Mouse (Mus musculus): Measurements from ENCODE around the gene 4930455H04Rik. TPM values are rescaled to one million over a fixed set of nuclear protein-coding genes. Genes with fewer than 3 reads are reported as not detected.

Gene 4930455H04Rik
- polyA plus RNA-seq, 1 experiment from 2014 or later: not detected

GRCm38 (mm10) chr3:117007340-117007739 lies 39.3 kb downstream of the 4930455H04Rik start:
- ATAC-seq: peak; percentile 33
- H3K9me3 ChIP-seq (replicated peaks): no peaks in the 10 kb centered on the region
- no peak overlapping the region for H3K27ac ChIP-seq
- 52% methylated on average over 6 of the region's 6 CpGs for WGBS
- H3K4me1 ChIP-seq: peaks cover 1% of the 10 kb centered on the region
- H3K4me2 ChIP-seq: no peak overlapping the region
- no peak overlapping the region for H3K9ac ChIP-seq
- no peaks in the 10 kb centered on the region for H3K27me3 ChIP-seq
- H3K36me3 ChIP-seq (ENCODE audit: poor library complexity, severe bottlenecking): no peaks in the 10 kb centered on the region
- H3K4me3 ChIP-seq: no peak overlapping the region

GRCm38 (mm10) chr3:117010182-117010581 lies 42.1 kb downstream of the 4930455H04Rik start:
- H3K9ac ChIP-seq: no peak overlapping the region
- no peak overlapping the region for H3K4me3 ChIP-seq
- H3K9me3 ChIP-seq (replicated peaks): no peaks in the 10 kb centered on the region
- no peaks in the 10 kb centered on the region for H3K36me3 ChIP-seq (ENCODE audit: poor library complexity, severe bottlenecking)
- ATAC-seq: no peak
- 86% methylated on average over 6 of the region's 6 CpGs for WGBS
- no peak overlapping the region for H3K4me2 ChIP-seq
- no peaks in the 10 kb centered on the region for H3K27me3 ChIP-seq
- no peak overlapping the region for H3K27ac ChIP-seq
- no peaks in the 10 kb centered on the region; the same call in 1 of the 2 replicates for H3K4me1 ChIP-seq

GRCm38 (mm10) chr3:117020319-117020718 lies 52.3 kb downstream of the 4930455H04Rik start:
- Histone ChIP-seq H3K4me1 (no peaks in the 10 kb centered on the region), H3K4me2 (no peak overlapping the region), H3K9ac (no peak overlapping the region), H3K36me3 (ENCODE audit: poor library complexity, severe bottlenecking) (no peaks in the 10 kb centered on the region), H3K27me3 (no peaks in the 10 kb centered on the region), H3K9me3 (replicated peaks) (0 out of 2 replicates have a peak, but pooled peaks cover 4% of the 10 kb centered on the region), H3K27ac (no peak overlapping the region), H3K4me3 (no peak overlapping the region)
- ATAC-seq: no peak
- 92% methylated on average over 3 of the region's 3 CpGs for WGBS

DNA sequence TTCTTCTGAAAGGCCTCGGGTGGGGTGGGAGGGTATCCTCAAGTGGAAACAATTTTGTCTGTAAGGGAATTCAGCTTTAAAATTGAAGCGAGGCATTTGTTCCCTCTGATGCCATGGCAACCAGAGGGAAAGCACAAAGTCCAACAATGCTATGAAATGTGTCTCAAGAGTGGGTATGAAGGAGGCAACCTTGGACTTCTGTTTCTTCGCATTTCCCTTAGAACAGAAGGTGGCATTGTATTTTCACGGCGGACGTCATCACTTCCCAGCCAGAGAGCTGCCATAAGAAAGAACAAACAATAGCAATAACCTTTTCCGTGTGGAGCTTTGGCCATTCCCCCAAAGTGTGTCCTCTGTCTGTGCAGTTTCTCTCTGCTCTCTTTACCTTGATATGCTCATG lies 53.8 kb downstream of the 4930455H04Rik start:
- Histone ChIP-seq H3K27ac (no peak overlapping the region), H3K4me3 (no peak overlapping the region), H3K4me2 (no peak overlapping the region), H3K4me1 (no peaks in the 10 kb centered on the region), H3K36me3 (ENCODE audit: poor library complexity, severe bottlenecking) (no peaks in the 10 kb centered on the region), H3K9ac (no peak overlapping the region), H3K27me3 (no peaks in the 10 kb centered on the region), H3K9me3 (replicated peaks) (0 out of 2 replicates have a peak, but pooled peaks cover 4% of the 10 kb centered on the region)
- 49% methylated on average over 7 of the region's 7 CpGs for WGBS
- no peak for ATAC-seq

DNA sequence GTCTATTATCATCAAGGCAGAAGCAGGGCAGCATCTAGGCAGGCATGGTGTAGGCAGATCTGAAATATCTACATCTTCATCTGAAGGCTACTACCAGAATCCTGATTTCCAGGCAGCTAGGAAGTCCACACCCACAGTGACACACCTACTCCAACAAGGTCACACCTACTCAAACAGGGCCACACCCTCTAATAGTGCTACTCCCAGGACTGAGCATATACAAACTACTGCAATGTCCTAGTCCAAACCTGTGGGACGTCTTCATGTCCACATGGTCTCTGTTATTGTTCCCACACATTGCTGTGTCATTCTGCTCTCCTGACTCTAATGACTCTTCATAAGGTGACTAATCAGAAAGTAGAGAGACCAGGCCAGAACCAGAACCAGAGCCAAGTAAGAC lies 56.0 kb downstream of the 4930455H04Rik start:
- no peaks in the 10 kb centered on the region for H3K36me3 ChIP-seq (ENCODE audit: poor library complexity, severe bottlenecking)
- H3K27me3 ChIP-seq: no peaks in the 10 kb centered on the region
- WGBS: 89% methylated on average over 1 of the region's 1 CpGs
- no peak overlapping the region for H3K9ac ChIP-seq
- no peak for ATAC-seq
- H3K27ac ChIP-seq: no peak overlapping the region
- no peak overlapping the region for H3K4me2 ChIP-seq
- no peaks in the 10 kb centered on the region for H3K4me1 ChIP-seq
- no peaks in the 10 kb centered on the region for H3K9me3 ChIP-seq (replicated peaks)
- no peak overlapping the region for H3K4me3 ChIP-seq

DNA sequence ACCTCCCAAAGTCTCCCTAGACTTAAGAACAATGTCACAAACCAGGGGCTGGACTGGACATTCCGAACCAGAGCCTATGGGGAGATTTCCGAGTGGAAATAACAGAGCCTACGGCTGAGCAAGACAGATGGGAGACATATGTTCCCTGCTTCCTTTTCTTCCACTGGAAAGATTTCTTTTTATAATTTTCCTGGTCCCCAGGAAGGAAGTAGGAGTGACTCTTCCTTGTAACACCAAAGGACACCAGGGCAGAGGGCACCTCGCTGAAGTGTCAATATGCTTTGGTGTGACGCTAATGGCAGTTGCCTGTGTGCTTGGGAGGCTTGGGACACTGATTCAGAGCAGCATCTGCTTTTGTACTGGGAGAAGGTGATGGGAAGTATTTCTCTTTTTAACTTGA lies 56.5 kb downstream of the 4930455H04Rik start:
- Histone ChIP-seq H3K4me2 (no peak overlapping the region), H3K27me3 (no peaks in the 10 kb centered on the region), H3K9ac (no peak overlapping the region), H3K4me3 (no peak overlapping the region), H3K9me3 (replicated peaks) (no peaks in the 10 kb centered on the region), H3K4me1 (no peaks in the 10 kb centered on the region), H3K27ac (no peak overlapping the region), H3K36me3 (ENCODE audit: poor library complexity, severe bottlenecking) (no peaks in the 10 kb centered on the region)
- WGBS: 83% methylated on average over 5 of the region's 5 CpGs
- no peak for ATAC-seq

- Histone ChIP-seq H3K4me1 (no peaks in the 10 kb centered on the region), H3K27ac (no peak overlapping the region), H3K36me3 (ENCODE audit: poor library complexity, severe bottlenecking) (no peaks in the 10 kb centered on the region), H3K9me3 (replicated peaks) (no peaks in the 10 kb centered on the region), H3K27me3 (no peaks in the 10 kb centered on the region), H3K9ac (no peak overlapping the region), H3K4me3 (no peak overlapping the region), H3K4me2 (no peak overlapping the region)
- 79% methylated on average over 3 of the region's 3 CpGs for WGBS
- ATAC-seq: no peak
Observed at GRCm38 (mm10) chr3:117025421-117025820, 57.4 kb downstream of the 4930455H04Rik start.

Other genes with a start within 250 kb of the 4930455H04Rik start
- gene Agl, start 160.1 kb upstream of the 4930455H04Rik start, polyA plus RNA-seq (2015; fragmentation: Nextera tagmentation; extraction: Ambion mirVana): 12.7 and 13.8 TPM in 2 replicates
- 3.8 and 5.3 TPM in 2 replicates for gene Frrs1, start 108.8 kb upstream of the 4930455H04Rik start, polyA plus RNA-seq (2015; fragmentation: Nextera tagmentation; extraction: Ambion mirVana)
- gene Palmd, start 720 bp downstream of the 4930455H04Rik start, polyA plus RNA-seq (2015; fragmentation: Nextera tagmentation; extraction: Ambion mirVana): 10.0 and 14.9 TPM in 2 replicates